Mouse (Mus musculus): ENCODE data around the gene Dlg2. TPM values are rescaled to one million over a fixed set of nuclear protein-coding genes. Genes with fewer than 3 reads are reported as not detected.

Gene Dlg2
- polyA plus RNA-seq, 1 experiment from 2014 or later = 0.51 TPM

DNA sequence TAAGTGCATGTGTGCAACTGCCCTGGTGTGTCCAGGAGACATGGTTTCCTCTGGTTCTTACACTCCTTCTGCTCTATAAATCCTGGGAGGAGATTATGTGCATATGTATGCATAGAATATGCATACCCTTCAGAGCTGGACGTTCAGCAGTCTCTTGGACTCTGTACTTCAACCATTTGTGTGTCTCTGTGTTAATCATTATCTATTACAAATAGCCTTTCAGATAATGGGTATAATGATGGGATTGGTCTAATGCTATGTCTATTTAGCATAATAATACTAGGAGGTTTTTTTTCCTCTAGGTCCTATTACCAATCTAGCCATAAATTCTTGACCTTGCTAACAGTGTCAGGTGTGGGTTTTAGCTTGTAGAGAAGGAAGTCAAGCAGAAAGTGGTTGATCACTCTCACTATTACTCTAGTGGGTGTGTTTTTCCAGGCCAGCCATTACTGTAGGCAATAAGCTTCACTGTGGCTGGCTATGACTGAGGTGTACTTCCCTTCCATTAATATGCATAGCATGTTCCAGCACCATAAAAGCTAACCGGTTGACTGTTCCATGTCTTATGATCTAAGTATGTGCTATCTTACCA is 1549.1 kb downstream of the Dlg2 start:
- no peak overlapping the region for H3K4me3 ChIP-seq (ENCODE audit: low read depth, low read length)
- no peaks in the 10 kb centered on the region for H3K27me3 ChIP-seq (ENCODE audit: control insufficient read depth, insufficient read depth, low read depth, low read length)
- no peak for ATAC-seq (ENCODE audit: low read depth)
- no peak overlapping the region for H3K27ac ChIP-seq (ENCODE audit: low read length)
- H3K4me2 ChIP-seq (ENCODE audit: low read depth, low read length) = no peak overlapping the region
- no peaks in the 10 kb centered on the region for H3K9me3 ChIP-seq (replicated peaks; ENCODE audit: control insufficient read depth, low read length)
- no peak overlapping the region for H3K9ac ChIP-seq (ENCODE audit: low read depth, low read length)
- 52% methylated on average over 2 of the region's 2 CpGs for WGBS (ENCODE audit: insufficient replicate concordance)
- H3K36me3 ChIP-seq (ENCODE audit: control insufficient read depth, insufficient read depth) = no peaks in the 10 kb centered on the region
- H3K4me1 ChIP-seq (ENCODE audit: control insufficient read depth, low read depth, low read length) = no peaks in the 10 kb centered on the region

DNA sequence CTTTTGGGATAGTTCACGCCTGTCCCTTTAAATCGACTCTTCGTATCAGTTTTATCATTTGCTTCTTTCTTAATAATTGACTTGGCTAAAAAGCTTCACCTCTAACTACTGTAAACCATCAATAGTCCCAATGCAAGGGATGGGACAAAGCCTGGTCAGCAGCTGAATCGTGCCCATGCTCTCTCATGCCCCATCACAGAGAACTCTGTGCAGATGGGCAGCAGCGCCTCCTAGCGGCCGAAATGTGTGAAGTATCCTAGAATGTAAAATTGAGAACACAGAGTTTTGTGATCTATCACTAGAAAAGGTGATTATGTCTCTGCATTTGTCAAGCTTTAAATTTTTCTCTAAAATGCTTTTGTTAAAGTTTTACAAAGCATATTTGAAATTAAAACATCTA is 1550.6 kb downstream of the Dlg2 start:
- Histone ChIP-seq H3K9me3 (replicated peaks; ENCODE audit: control insufficient read depth, low read length) (no peaks in the 10 kb centered on the region), H3K4me2 (ENCODE audit: low read depth, low read length) (no peak overlapping the region), H3K27ac (ENCODE audit: low read length) (no peak overlapping the region), H3K36me3 (ENCODE audit: control insufficient read depth, insufficient read depth) (no peaks in the 10 kb centered on the region), H3K4me1 (ENCODE audit: control insufficient read depth, low read depth, low read length) (no peaks in the 10 kb centered on the region), H3K27me3 (ENCODE audit: control insufficient read depth, insufficient read depth, low read depth, low read length) (no peaks in the 10 kb centered on the region), H3K9ac (ENCODE audit: low read depth, low read length) (no peak overlapping the region), H3K4me3 (ENCODE audit: low read depth, low read length) (no peak overlapping the region)
- WGBS (ENCODE audit: insufficient replicate concordance) = 36% methylated on average over 7 of the region's 7 CpGs
- ATAC-seq (ENCODE audit: low read depth) = no peak

DNA sequence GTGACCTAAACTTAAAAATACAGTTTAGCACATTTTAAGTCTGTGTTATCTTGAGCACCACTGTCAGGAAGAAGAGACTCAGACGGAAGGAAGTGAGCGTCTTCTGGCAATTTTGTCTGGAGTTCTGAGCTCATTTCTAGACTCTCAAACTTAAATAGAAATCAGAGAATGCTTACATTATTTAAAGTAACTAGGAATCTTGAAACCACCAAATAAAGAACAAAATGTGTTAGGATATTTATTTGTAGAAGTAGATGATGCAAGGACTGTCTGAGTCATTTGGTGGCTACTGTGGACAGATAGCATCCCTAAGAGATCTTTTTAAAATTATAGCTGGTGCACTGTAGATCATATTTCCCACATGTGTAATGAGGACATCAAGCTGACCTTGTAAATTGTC is 1557.8 kb downstream of the Dlg2 start:
- no peaks in the 10 kb centered on the region for H3K36me3 ChIP-seq (ENCODE audit: control insufficient read depth, insufficient read depth)
- H3K27ac ChIP-seq (ENCODE audit: low read length) = no peak overlapping the region
- no peaks in the 10 kb centered on the region for H3K9me3 ChIP-seq (replicated peaks; ENCODE audit: control insufficient read depth, low read length)
- no peak overlapping the region for H3K4me3 ChIP-seq (ENCODE audit: low read depth, low read length)
- WGBS (ENCODE audit: insufficient replicate concordance) = 57% methylated on average over 2 of the region's 2 CpGs
- no peak overlapping the region for H3K4me2 ChIP-seq (ENCODE audit: low read depth, low read length)
- H3K9ac ChIP-seq (ENCODE audit: low read depth, low read length) = no peak overlapping the region
- no peaks in the 10 kb centered on the region for H3K4me1 ChIP-seq (ENCODE audit: control insufficient read depth, low read depth, low read length)
- no peak for ATAC-seq (ENCODE audit: low read depth)
- H3K27me3 ChIP-seq (ENCODE audit: control insufficient read depth, insufficient read depth, low read depth, low read length) = no peaks in the 10 kb centered on the region

DNA sequence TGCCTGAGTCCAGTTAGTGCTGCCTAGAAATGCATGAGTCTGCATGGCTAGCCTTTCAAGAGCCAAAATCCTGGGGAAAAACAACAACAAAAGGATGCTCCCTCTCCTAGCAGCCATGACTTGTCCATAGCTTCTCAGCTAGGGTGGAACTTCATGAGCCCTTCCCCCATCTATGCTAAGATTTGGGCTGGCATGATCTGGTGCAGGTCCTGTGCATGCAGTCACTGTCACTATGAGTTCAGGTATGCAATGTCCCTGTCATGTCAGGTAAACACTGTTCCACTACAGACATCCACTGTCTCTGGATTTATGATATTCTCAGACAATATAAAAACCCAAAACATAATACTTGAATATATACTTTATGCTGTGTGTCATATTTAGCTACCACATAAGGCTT is 1563.7 kb downstream of the Dlg2 start:
- no peak for ATAC-seq (ENCODE audit: low read depth)
- no peaks in the 10 kb centered on the region for H3K9me3 ChIP-seq (replicated peaks; ENCODE audit: control insufficient read depth, low read length)
- H3K4me1 ChIP-seq (ENCODE audit: control insufficient read depth, low read depth, low read length) = no peaks in the 10 kb centered on the region
- no peak overlapping the region for H3K9ac ChIP-seq (ENCODE audit: low read depth, low read length)
- H3K27me3 ChIP-seq (ENCODE audit: control insufficient read depth, insufficient read depth, low read depth, low read length) = no peaks in the 10 kb centered on the region
- no peaks in the 10 kb centered on the region for H3K36me3 ChIP-seq (ENCODE audit: control insufficient read depth, insufficient read depth)
- H3K27ac ChIP-seq (ENCODE audit: low read length) = no peak overlapping the region
- no peak overlapping the region for H3K4me3 ChIP-seq (ENCODE audit: low read depth, low read length)
- H3K4me2 ChIP-seq (ENCODE audit: low read depth, low read length) = no peak overlapping the region

DNA sequence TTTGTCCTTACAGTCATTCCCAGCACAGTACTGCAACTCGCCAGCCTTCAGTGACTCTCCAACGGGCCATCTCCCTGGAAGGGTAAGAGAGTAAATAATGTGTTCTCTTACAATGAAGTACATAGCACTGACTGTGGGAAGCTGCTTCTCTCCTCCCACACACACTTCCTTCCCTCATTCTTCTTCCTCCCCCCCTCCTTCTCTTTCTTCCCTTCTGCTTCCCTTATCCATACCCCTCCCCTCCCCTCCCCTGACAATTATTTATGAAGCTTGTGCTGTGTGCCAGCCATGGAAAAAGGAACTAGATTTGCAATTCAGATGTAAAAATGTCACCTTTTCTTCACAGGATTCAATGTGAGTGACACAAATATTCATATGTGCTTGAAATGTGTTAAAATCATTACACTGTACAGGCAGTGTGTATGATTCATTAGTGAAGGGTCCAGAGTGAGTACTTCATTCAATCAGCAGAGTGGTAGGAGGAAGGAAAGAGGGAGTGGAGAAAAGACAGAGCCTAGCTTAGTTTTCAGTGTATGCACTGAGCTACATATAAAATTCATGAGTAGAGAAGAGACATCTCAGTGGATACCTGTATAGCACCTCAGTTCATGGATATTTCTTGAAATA is 1564.4 kb downstream of the Dlg2 start:
- no peak for ATAC-seq (ENCODE audit: low read depth)
- no peak overlapping the region for H3K4me2 ChIP-seq (ENCODE audit: low read depth, low read length)
- no peaks in the 10 kb centered on the region for H3K4me1 ChIP-seq (ENCODE audit: control insufficient read depth, low read depth, low read length)
- no peak overlapping the region for H3K9ac ChIP-seq (ENCODE audit: low read depth, low read length)
- H3K9me3 ChIP-seq (replicated peaks; ENCODE audit: control insufficient read depth, low read length) = no peaks in the 10 kb centered on the region
- H3K27ac ChIP-seq (ENCODE audit: low read length) = no peak overlapping the region
- no peak overlapping the region for H3K4me3 ChIP-seq (ENCODE audit: low read depth, low read length)
- no peaks in the 10 kb centered on the region for H3K36me3 ChIP-seq (ENCODE audit: control insufficient read depth, insufficient read depth)
- no peaks in the 10 kb centered on the region for H3K27me3 ChIP-seq (ENCODE audit: control insufficient read depth, insufficient read depth, low read depth, low read length)
- 18% methylated on average over 2 of the region's 2 CpGs for WGBS (ENCODE audit: insufficient replicate concordance)

DNA sequence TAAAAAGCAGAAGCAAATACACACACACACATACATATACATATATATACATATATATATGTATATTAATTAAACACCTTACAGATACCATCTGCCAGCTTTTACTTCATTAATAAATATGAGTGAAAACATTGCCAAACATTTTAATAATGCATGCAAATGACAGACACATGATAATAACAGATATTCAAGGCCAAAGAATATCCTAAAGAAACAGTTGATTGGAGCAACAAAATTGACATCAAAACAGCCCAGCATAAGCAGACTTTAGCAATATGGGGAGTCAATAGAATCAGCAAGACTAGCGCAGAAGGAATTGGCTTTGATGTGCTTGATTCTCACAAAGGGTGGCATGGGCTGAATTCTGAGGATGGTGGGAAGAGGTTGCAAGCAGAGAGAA is 1568.5 kb downstream of the Dlg2 start:
- no peaks in the 10 kb centered on the region for H3K4me1 ChIP-seq (ENCODE audit: control insufficient read depth, low read depth, low read length)
- no peak overlapping the region for H3K27ac ChIP-seq (ENCODE audit: low read length)
- no peak overlapping the region for H3K4me3 ChIP-seq (ENCODE audit: low read depth, low read length)
- no peaks in the 10 kb centered on the region for H3K36me3 ChIP-seq (ENCODE audit: control insufficient read depth, insufficient read depth)
- ATAC-seq (ENCODE audit: low read depth) = no peak
- H3K27me3 ChIP-seq (ENCODE audit: control insufficient read depth, insufficient read depth, low read depth, low read length) = no peaks in the 10 kb centered on the region
- WGBS (ENCODE audit: insufficient replicate concordance) = 71% methylated on average over 1 of the region's 1 CpGs
- H3K4me2 ChIP-seq (ENCODE audit: low read depth, low read length) = no peak overlapping the region
- H3K9me3 ChIP-seq (replicated peaks; ENCODE audit: control insufficient read depth, low read length) = no peaks in the 10 kb centered on the region
- H3K9ac ChIP-seq (ENCODE audit: low read depth, low read length) = no peak overlapping the region

DNA sequence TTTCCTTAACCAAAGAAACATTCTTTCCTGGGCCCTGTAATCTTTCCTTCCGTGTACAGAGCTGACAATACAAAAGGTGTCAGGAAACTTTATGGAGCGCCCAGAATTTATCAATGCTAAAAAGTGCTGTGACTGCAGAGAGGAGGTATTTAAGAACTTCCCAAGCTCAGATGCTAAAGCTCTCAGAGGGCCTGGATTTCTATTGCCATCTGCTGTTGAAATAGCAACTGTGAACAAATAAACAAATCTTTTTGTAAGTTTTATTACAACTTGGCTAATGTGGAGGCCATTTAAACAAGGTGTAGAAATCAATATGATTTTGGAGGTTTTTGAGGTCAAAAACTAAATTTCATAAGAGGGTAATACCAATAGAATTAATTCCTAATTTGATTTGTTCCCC is 1570.8 kb downstream of the Dlg2 start:
- no peak for ATAC-seq (ENCODE audit: low read depth)
- WGBS (ENCODE audit: insufficient replicate concordance) = 26% methylated on average over 2 of the region's 2 CpGs
- no peaks in the 10 kb centered on the region for H3K9me3 ChIP-seq (replicated peaks; ENCODE audit: control insufficient read depth, low read length)
- no peak overlapping the region for H3K4me2 ChIP-seq (ENCODE audit: low read depth, low read length)
- H3K4me1 ChIP-seq (ENCODE audit: control insufficient read depth, low read depth, low read length) = no peaks in the 10 kb centered on the region
- no peaks in the 10 kb centered on the region for H3K27me3 ChIP-seq (ENCODE audit: control insufficient read depth, insufficient read depth, low read depth, low read length)
- H3K27ac ChIP-seq (ENCODE audit: low read length) = no peak overlapping the region
- no peak overlapping the region for H3K4me3 ChIP-seq (ENCODE audit: low read depth, low read length)
- no peaks in the 10 kb centered on the region for H3K36me3 ChIP-seq (ENCODE audit: control insufficient read depth, insufficient read depth)
- H3K9ac ChIP-seq (ENCODE audit: low read depth, low read length) = no peak overlapping the region

DNA sequence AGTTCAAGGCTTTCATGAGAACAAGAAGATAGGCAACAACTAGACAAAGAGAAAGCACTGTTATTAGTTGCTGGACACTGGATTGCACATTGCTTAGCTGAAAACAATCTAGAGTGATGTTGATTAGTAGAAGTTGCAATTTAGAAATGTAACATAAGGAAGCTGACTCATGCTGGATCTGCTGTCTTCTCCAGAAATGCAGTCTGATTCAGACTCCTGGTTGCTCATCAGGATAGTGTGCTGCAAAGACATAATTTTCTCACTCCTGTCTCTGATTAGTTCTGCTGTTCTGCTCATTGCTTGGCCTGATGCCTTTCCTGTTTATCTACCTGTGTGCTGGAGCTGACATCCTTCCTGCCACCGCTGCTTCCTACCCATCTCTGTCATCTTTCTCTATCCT is 1572.4 kb downstream of the Dlg2 start:
- no peak overlapping the region for H3K4me3 ChIP-seq (ENCODE audit: low read depth, low read length)
- no peak overlapping the region for H3K9ac ChIP-seq (ENCODE audit: low read depth, low read length)
- no peaks in the 10 kb centered on the region for H3K9me3 ChIP-seq (replicated peaks; ENCODE audit: control insufficient read depth, low read length)
- no peak for ATAC-seq (ENCODE audit: low read depth)
- H3K27me3 ChIP-seq (ENCODE audit: control insufficient read depth, insufficient read depth, low read depth, low read length) = no peaks in the 10 kb centered on the region
- no peaks in the 10 kb centered on the region for H3K4me1 ChIP-seq (ENCODE audit: control insufficient read depth, low read depth, low read length)
- no peak overlapping the region for H3K27ac ChIP-seq (ENCODE audit: low read length)
- no peaks in the 10 kb centered on the region for H3K36me3 ChIP-seq (ENCODE audit: control insufficient read depth, insufficient read depth)
- H3K4me2 ChIP-seq (ENCODE audit: low read depth, low read length) = no peak overlapping the region
- 61% methylated on average over 1 of the region's 1 CpGs for WGBS (ENCODE audit: insufficient replicate concordance)

DNA sequence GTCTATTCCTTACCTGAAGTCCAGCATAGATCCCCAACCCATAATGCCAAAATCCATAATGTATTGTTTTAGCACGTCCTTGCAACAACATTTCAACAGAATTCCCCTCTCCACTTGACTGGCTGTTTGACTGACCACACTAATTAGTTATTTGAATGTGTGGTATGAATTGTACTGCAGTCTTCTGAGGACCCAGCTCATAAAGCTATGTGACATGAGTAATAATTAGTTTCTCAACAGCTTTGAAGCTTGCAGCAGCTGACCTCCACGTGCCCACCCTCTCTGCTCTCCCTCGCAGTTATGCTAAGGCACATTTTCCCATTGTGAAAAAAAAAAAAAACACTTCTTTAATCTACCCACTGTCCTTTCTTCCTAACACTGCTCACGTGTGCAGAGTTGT is 1590.4 kb downstream of the Dlg2 start:
- H3K27me3 ChIP-seq (ENCODE audit: control insufficient read depth, insufficient read depth, low read depth, low read length) = no peaks in the 10 kb centered on the region
- H3K4me2 ChIP-seq (ENCODE audit: low read depth, low read length) = no peak overlapping the region
- H3K9ac ChIP-seq (ENCODE audit: low read depth, low read length) = no peak overlapping the region
- no peaks in the 10 kb centered on the region for H3K4me1 ChIP-seq (ENCODE audit: control insufficient read depth, low read depth, low read length)
- no peak overlapping the region for H3K27ac ChIP-seq (ENCODE audit: low read length)
- no peaks in the 10 kb centered on the region for H3K9me3 ChIP-seq (replicated peaks; ENCODE audit: control insufficient read depth, low read length)
- H3K4me3 ChIP-seq (ENCODE audit: low read depth, low read length) = no peak overlapping the region
- ATAC-seq (ENCODE audit: low read depth) = no peak
- 57% methylated on average over 4 of the region's 4 CpGs for WGBS (ENCODE audit: insufficient replicate concordance)
- no peaks in the 10 kb centered on the region for H3K36me3 ChIP-seq (ENCODE audit: control insufficient read depth, insufficient read depth)

Measured in liver, embryonic 16.5 days (tissue).